Mouse (Mus musculus) limb, embryonic 10.5 days (tissue): Measurements from ENCODE around the gene Baiap2. TPM values are rescaled to one million over a fixed set of nuclear protein-coding genes. Genes with fewer than 3 reads are reported as not detected.

Source experiments
- DNase-seq: peaks from one replicate; pipeline ENCODE4 v3.0.0-alpha.2; 2017; ENCODE audit warnings: low spot score
- H3K27ac ChIP-seq: fragments of 300-500 bp; sonication (generic); 2 replicates; pipeline ENCODE4 v1.5.1; 2016; ENCODE audit warnings: mild to moderate bottlenecking
- H3K27me3 ChIP-seq: fragments of 300-500 bp; sonication (generic); 2 replicates; pipeline ENCODE4 v1.6.1; 2016; ENCODE audit warnings: low read depth, mild to moderate bottlenecking; ENCODE audit not compliant: poor library complexity, severe bottlenecking
- H3K36me3 ChIP-seq: fragments of 300-500 bp; sonication (generic); 2 replicates; pipeline ENCODE4 v1.6.1; 2016; ENCODE audit warnings: mild to moderate bottlenecking, moderate library complexity
- H3K4me1 ChIP-seq: fragments of 300-500 bp; sonication (generic); 2 replicates; pipeline ENCODE4 v1.6.1; 2016
- H3K4me3 ChIP-seq: fragments of 300-500 bp; sonication (generic); 2 replicates; pipeline ENCODE4 v1.5.1; 2016; ENCODE audit warnings: mild to moderate bottlenecking, moderate library complexity
- H3K9me3 ChIP-seq: fragments of 300-500 bp; sonication (generic); replicated peaks from 2 replicates; pipeline ENCODE4 v1.6.1; 2016; ENCODE audit warnings: mild to moderate bottlenecking
- WGBS: fragments of 180-500 bp; shearing (Covaris S2); methylation state at CpG from one replicate; pipeline ENCODE4 v1.1.7; 2016; 5-methylcytosine and 5-hydroxymethylcytosine counted together
- polyA plus RNA-seq: library from polyadenylated mRNA; unstranded; fragments of >200 nt; fragmentation: Nextera tagmentation; extraction: Ambion mirVana; gene quantifications from 2 replicates; pipeline ENCODE4 v1.2.1, GENCODE M21; 2016

The Baiap2 gene
- polyA plus RNA-seq, 1 experiment from 2014 or later: 13.8 TPM

- H3K4me3 ChIP-seq: no peak overlapping the region
- peaks cover 94% of the 10 kb centered on the region for H3K4me1 ChIP-seq
- H3K27ac ChIP-seq: 0 out of 2 replicates have a peak overlapping the region, but pooled peaks have one; percentile 15
- WGBS: 60% methylated on average over 11 of the region's 11 CpGs
- H3K36me3 ChIP-seq: no peaks in the 10 kb centered on the region
- H3K9me3 ChIP-seq: no peaks in the 10 kb centered on the region
- DNase-seq: no peak
- peaks cover 54% of the 10 kb centered on the region for H3K27me3 ChIP-seq
Measured at GRCm38 (mm10) chr11:119940142-119940541, 2.4 kb upstream of the Baiap2 start.

GRCm38 (mm10) chr11:119941794-119942193 lies 769 bp upstream of the Baiap2 start:
- no peaks in the 10 kb centered on the region for H3K36me3 ChIP-seq

GRCm38 (mm10) chr11:119942201-119942726 lies 299 bp upstream of the Baiap2 start:
- peak overlapping the region; percentile 85 for H3K27ac ChIP-seq
- peak overlapping the region; percentile 84 for H3K4me3 ChIP-seq
- under 1% methylated on average over 38 of the region's 43 CpGs for WGBS
- no peak for DNase-seq
- peaks cover 57% of the 10 kb centered on the region for H3K27me3 ChIP-seq
- H3K4me1 ChIP-seq: peaks cover 80% of the 10 kb centered on the region
- H3K36me3 ChIP-seq: no peaks in the 10 kb centered on the region
- no peaks in the 10 kb centered on the region for H3K9me3 ChIP-seq

More at GRCm38 (mm10) chr11:119941794-119942193, 769 bp upstream of the Baiap2 start:
- Histone ChIP-seq H3K4me3 (peak overlapping the region; percentile 84), H3K4me1 (peaks cover 85% of the 10 kb centered on the region), H3K27ac (peak overlapping the region; percentile 85; the same call in 1 of the 2 replicates), H3K9me3 (no peaks in the 10 kb centered on the region), H3K27me3 (peaks cover 57% of the 10 kb centered on the region)
- DNase-seq: no peak
- 8% methylated on average over 8 of the region's 8 CpGs for WGBS

GRCm38 (mm10) chr11:119943428-119943988 lies 945 bp downstream of the Baiap2 start:
- H3K4me1 ChIP-seq: peaks cover 71% of the 10 kb centered on the region

GRCm38 (mm10) chr11:119945343-119945742 lies 2.8 kb downstream of the Baiap2 start:
- Histone ChIP-seq H3K36me3 (no peaks in the 10 kb centered on the region), H3K4me3 (no peak overlapping the region), H3K27ac (no peak overlapping the region), H3K27me3 (peaks cover 29% of the 10 kb centered on the region), H3K9me3 (no peaks in the 10 kb centered on the region), H3K4me1 (peaks cover 56% of the 10 kb centered on the region)
- DNase-seq: no peak
- 88% methylated on average over 7 of the region's 7 CpGs for WGBS

More at GRCm38 (mm10) chr11:119943428-119943988, 945 bp downstream of the Baiap2 start:
- peak overlapping the region; percentile 84 for H3K4me3 ChIP-seq
- peak overlapping the region; percentile 85 for H3K27ac ChIP-seq
- 7% methylated on average over 32 of the region's 32 CpGs for WGBS
- peaks cover 46% of the 10 kb centered on the region for H3K27me3 ChIP-seq
- H3K9me3 ChIP-seq: no peaks in the 10 kb centered on the region
- no peak for DNase-seq
- no peaks in the 10 kb centered on the region for H3K36me3 ChIP-seq

GRCm38 (mm10) chr11:119947426-119947825 lies 4.9 kb downstream of the Baiap2 start:
- DNase-seq: no peak
- 100% methylated on average over 1 of the region's 1 CpGs for WGBS
- peaks cover 16% of the 10 kb centered on the region; the same call in 1 of the 2 replicates for H3K27me3 ChIP-seq
- H3K9me3 ChIP-seq: no peaks in the 10 kb centered on the region
- no peak overlapping the region for H3K27ac ChIP-seq
- peaks cover 35% of the 10 kb centered on the region for H3K4me1 ChIP-seq
- H3K4me3 ChIP-seq: no peak overlapping the region
- no peaks in the 10 kb centered on the region for H3K36me3 ChIP-seq

GRCm38 (mm10) chr11:119947897-119948296 lies 5.3 kb downstream of the Baiap2 start:
- WGBS: 55% methylated on average over 2 of the region's 2 CpGs

GRCm38 (mm10) chr11:119948305-119948704 lies 5.7 kb downstream of the Baiap2 start:
- H3K4me1 ChIP-seq: peaks cover 29% of the 10 kb centered on the region
- H3K9me3 ChIP-seq: no peaks in the 10 kb centered on the region
- H3K27me3 ChIP-seq: peaks cover 16% of the 10 kb centered on the region; the same call in 1 of the 2 replicates
- no peak overlapping the region for H3K4me3 ChIP-seq
- DNase-seq: no peak
- H3K27ac ChIP-seq: no peak overlapping the region
- 76% methylated on average over 4 of the region's 4 CpGs for WGBS
- no peaks in the 10 kb centered on the region for H3K36me3 ChIP-seq

More at GRCm38 (mm10) chr11:119947897-119948296, 5.3 kb downstream of the Baiap2 start:
- H3K9me3 ChIP-seq: no peaks in the 10 kb centered on the region
- H3K27me3 ChIP-seq: peaks cover 16% of the 10 kb centered on the region; the same call in 1 of the 2 replicates
- no peaks in the 10 kb centered on the region for H3K36me3 ChIP-seq
- H3K4me3 ChIP-seq: no peak overlapping the region
- DNase-seq: no peak
- H3K27ac ChIP-seq: no peak overlapping the region
- H3K4me1 ChIP-seq: peaks cover 31% of the 10 kb centered on the region

GRCm38 (mm10) chr11:119948803-119949202 lies 6.2 kb downstream of the Baiap2 start:
- Histone ChIP-seq H3K9me3 (no peaks in the 10 kb centered on the region), H3K36me3 (no peaks in the 10 kb centered on the region), H3K27me3 (peaks cover 16% of the 10 kb centered on the region; the same call in 1 of the 2 replicates), H3K27ac (no peak overlapping the region), H3K4me1 (peaks cover 24% of the 10 kb centered on the region), H3K4me3 (no peak overlapping the region)
- DNase-seq: no peak
- WGBS: 95% methylated on average over 2 of the region's 2 CpGs

- peaks cover 15% of the 10 kb centered on the region for H3K4me1 ChIP-seq
- no peaks in the 10 kb centered on the region for H3K27me3 ChIP-seq
- 95% methylated on average over 3 of the region's 3 CpGs for WGBS
- no peak overlapping the region for H3K27ac ChIP-seq
- DNase-seq: no peak
- no peaks in the 10 kb centered on the region for H3K9me3 ChIP-seq
- no peak overlapping the region for H3K4me3 ChIP-seq
- H3K36me3 ChIP-seq: no peaks in the 10 kb centered on the region
Measured at GRCm38 (mm10) chr11:119950535-119950934, 8.0 kb downstream of the Baiap2 start.

GRCm38 (mm10) chr11:119951326-119951725 lies 8.8 kb downstream of the Baiap2 start:
- DNase-seq: no peak
- WGBS: 88% methylated on average over 6 of the region's 6 CpGs
- Histone ChIP-seq H3K36me3 (no peaks in the 10 kb centered on the region), H3K27ac (no peak overlapping the region), H3K27me3 (no peaks in the 10 kb centered on the region), H3K4me3 (no peak overlapping the region), H3K9me3 (no peaks in the 10 kb centered on the region), H3K4me1 (peaks cover 22% of the 10 kb centered on the region)

- Histone ChIP-seq H3K9me3 (no peaks in the 10 kb centered on the region), H3K36me3 (no peaks in the 10 kb centered on the region), H3K4me3 (no peak overlapping the region), H3K4me1 (peaks cover 27% of the 10 kb centered on the region), H3K27me3 (no peaks in the 10 kb centered on the region), H3K27ac (no peak overlapping the region; the same call in 1 of the 2 replicates)
- 80% methylated on average over 5 of the region's 5 CpGs for WGBS
- no peak for DNase-seq
Measured at GRCm38 (mm10) chr11:119952429-119953224, 10.1 kb downstream of the Baiap2 start.

- WGBS: 70% methylated on average over 4 of the region's 4 CpGs
Measured at GRCm38 (mm10) chr11:119954233-119954632, 11.7 kb downstream of the Baiap2 start.

More at GRCm38 (mm10) chr11:119954233-119954632, 11.7 kb downstream of the Baiap2 start:
- Histone ChIP-seq H3K36me3 (peaks cover under 1% of the 10 kb centered on the region; the same call in 1 of the 2 replicates), H3K4me1 (peaks cover 23% of the 10 kb centered on the region), H3K9me3 (no peaks in the 10 kb centered on the region), H3K4me3 (no peak overlapping the region), H3K27ac (no peak overlapping the region), H3K27me3 (no peaks in the 10 kb centered on the region)
- no peak for DNase-seq
